Mouse (Mus musculus) kidney, adult 11 months (tissue): Measurements from ENCODE around the gene Map2k6.

ENCODE experiments used
- DNase-seq: peaks from one replicate; pipeline ENCODE4 v3.0.0; 2022

Map2k6 gene

DNA sequence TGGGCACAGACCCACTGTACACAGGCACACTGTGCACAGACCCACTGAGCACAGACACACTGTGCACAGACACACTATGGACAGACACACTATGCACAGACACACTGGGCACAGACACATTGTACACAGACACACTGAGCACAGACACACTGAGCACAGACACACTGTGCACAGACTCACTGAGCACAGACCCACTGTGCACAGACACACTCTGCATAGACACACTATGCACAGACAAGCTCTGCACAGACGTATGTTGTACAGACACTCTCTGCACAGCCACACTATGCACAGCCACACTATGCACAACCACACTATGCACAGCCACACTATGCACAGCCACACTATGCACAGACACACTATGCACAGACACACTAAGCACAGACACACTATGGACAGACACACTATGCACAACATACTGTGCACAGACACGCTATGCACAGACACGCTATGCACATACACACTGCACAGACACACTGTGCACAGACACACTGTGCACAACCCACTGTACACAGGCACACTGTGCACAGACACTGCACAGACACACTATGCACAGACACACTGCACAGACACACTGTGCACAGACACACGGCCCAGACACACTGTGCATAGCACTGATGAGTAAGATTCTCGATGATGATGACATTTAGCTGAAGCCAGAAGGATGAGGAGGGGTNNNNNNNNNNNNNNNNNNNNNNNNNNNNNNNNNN lies 54.7 kb downstream of the Map2k6 start:
- DNase-seq, result no peak

DNA sequence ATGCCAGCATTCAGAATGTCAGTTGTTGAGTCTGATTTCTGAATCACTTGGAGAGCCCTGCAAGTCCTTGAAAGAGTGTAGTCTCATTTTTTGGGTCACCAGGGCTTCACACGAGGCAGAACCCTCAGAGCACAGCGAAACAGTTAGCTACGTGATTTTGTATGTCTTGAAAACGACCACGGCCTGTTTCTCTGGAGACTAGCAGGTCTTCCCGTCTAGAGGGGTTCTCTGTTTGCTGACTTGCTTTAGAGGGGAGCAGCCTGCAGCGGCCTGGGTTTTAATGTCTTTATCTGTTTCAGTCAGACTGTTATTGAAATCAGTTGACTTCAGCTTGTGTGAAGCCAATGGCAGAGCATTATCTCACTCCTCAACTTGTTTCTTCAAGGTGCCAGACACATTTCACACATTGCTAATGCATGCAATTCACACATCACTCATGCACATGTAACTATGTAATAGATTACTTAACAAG lies 58.6 kb downstream of the Map2k6 start:
- no peak for DNase-seq

DNA sequence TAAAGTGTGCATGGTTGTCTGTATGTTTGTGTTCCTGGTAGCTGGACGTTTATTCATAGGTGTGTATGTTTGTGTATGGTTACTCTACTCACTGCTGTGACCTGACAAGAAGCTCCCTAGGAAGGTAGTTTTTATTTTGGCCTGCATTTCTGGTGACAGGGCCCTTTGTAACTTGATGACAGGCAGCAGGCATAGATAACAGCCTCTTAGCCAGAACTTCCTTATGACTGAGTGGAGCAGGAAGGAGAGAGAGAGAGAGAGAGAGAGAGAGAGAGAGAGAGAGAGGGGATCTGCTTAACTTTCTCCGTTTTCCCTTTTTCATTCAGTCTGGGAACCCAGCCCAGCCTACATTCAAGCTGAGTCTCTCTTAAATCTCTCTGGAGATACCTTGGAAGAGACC lies 61.6 kb downstream of the Map2k6 start:
- DNase-seq, result no peak

DNA sequence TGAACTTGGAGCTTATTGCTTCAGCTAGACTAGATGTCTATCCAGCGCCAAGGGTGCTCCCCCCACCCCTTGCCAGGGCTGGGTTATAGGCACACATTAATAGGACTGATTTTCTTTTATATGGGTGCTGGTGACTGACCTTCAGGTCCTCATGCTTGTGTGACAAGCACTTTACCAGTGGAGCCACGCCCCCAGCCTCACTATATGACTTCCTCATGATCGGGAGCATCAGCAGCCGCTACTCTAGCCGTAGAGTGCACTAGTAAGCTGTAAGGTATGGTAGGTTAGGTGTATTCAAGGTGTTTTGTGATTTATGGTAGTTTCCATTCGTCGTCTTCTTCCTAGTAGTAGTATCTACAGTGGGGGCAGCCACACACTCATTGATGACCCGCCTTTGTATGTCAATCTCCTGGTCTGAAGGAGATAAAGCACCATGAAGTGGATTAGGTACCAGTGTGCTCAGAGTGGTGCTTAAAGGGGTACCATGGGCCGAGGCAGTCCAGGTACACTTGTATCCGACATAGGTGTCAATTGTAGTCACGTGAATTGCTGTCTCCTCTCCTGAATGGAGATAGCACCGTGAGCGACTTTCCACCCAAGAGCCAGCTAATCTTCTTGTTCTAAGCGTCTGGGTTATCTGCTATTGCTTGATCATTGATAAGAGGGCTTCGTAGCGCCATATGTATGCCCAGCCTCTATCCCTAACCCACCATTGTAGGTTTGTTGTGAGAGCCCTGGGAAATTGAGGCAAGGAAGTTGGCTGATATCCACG lies 62.8 kb downstream of the Map2k6 start:
- no peak for DNase-seq

DNA sequence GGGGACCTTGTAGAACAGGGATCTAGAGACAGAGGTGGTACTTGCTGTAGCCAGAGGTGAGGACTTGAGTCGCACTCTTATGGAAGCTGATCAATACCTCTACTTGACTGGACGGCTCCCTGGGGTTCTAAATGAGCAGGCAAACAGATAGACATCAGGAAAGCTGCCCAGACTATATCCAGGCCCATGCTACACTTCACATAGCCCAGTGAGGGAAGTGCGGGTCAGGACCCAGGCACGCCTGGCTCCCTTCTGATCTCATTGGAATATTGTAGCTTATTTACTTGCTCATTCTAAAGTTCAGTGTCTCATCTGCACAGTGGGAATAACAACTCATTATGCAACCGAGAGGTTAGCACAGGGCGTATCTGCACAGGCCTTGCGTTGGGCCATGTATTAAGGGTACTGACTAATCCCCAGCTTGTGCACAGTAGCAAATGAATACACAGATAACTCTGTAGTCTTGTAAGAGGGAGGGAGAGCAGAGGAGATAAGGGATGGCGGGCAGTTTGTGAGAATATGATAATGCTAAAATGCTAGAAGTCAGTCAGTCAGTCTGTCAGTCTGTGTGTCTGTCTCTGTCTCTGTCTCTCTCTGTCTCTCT lies 64.2 kb downstream of the Map2k6 start:
- peak; percentile 52 for DNase-seq

DNA sequence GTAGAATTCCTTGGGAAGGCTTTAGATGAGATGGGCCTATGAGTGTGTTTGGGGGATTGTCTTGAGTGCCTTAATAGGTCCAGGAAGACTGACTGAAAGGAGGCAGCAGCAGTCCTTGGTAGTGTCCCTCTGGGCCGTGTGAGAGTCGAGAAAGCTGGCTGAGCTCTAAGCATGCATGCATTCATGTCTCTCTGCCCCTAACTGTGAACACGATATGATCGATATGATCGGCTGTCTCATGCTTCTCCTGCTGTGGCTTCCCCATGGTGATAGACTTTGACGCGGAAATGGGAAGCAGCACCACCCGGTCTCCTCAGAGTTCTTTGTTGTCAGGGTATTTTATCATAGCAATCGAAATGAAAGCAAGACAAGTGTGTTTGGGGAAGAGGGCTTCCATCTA lies 64.9 kb downstream of the Map2k6 start:
- DNase-seq, result no peak

DNA sequence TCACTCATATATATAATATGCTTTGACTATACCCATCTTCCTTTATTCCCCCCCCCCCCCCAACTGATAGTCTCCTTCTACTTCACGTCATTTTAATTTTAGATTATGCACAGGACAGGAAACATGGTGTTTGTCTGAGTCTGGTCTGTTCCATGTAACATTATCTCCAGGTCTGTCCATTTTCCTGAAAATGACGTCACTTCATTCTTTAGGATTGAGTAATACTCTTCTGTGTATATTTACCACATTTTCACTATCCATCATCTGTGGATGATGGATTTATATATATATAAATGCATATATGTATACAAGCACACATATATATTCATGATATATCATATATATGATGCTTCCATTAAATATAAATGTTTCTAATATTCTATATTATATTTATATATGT lies 70.1 kb downstream of the Map2k6 start:
- DNase-seq, result no peak

DNA sequence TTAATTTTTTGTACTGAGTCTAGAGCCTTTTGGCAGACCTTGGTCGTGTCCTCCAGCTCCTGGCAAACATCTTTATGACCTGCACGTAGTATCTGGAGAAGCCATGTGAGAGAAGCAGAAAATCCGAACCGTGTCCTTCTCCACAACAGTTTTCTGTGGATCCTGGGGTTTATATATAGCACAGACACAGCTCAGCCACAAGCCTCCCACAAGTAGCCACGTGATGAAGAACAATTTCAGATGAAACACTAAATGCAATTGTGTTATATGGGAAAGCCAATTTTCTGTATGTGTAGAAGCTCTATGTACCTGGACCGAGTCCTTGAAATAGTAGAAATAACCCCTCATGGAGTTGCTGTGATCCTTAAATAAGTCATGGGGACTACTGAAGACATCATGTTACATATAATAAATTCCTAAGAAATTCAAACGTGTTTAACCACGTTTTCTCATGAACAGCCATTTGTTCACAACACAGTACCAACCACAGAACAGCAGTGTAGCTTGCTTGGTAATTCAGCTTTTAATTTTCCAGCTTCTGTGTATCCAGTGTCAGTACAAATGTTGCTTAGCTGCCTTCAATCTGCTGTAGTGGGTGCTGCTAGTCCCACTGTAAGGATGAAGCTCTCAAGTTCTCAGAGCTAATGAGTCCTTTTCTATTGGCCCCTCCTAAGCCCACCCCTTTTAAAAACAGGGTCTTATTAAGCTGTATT lies 71.8 kb downstream of the Map2k6 start:
- no peak for DNase-seq

DNA sequence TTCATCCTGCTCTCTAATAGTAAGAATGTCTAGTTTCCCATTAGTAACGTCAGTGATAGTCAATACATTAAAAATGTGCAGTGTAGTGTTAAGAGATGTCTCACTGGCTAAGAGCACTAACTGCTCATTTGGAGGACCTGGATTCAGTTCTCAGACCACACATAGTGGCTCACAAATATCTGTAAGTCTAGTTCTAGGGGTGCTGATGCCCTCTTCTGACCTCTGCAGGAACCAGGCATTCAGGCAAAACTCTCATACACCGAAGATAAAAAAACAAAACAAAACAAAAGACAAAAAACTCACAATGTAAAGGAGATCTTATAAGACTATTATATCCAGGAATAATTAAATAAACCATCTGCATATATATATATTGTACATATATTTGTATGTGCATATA lies 72.4 kb downstream of the Map2k6 start:
- no peak for DNase-seq

DNA sequence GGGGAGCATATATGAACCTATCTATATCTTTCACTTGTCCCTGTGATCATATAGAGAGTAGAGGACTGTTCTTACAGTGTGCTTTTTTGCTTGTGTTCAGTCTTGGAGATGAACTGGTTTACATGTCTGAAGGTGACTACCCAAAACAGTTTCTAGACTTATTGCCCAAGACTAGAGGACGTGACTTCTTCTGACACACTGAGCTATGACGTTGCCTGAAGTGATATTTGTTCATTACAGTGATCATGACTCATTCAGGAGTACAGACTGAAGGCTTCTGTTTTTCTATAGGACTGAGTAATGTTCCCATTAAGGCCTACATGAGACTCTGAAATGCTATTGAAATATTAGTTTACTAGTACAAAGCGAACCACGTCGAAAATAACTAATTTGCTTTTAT lies 73.2 kb downstream of the Map2k6 start:
- no peak for DNase-seq

DNA sequence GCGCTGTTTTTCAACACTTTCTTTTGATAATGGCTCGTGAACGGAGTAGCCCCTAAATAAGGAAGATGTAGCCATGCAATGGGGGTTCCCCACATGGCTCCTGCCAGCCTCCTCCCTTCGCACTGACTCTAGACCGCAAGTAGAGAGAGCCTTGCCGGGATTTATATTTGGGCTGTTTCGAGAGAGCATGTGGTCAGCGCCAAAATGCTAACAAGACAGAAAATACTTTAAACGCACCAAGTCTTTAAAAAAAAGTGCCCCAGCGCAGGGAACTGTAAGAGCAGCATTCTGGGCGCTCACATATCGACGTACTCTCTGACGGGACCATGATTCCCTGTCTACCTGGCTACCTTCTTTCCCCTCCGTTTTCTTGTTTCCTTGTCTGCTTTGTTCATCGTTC lies 74.6 kb downstream of the Map2k6 start:
- DNase-seq, result no peak

DNA sequence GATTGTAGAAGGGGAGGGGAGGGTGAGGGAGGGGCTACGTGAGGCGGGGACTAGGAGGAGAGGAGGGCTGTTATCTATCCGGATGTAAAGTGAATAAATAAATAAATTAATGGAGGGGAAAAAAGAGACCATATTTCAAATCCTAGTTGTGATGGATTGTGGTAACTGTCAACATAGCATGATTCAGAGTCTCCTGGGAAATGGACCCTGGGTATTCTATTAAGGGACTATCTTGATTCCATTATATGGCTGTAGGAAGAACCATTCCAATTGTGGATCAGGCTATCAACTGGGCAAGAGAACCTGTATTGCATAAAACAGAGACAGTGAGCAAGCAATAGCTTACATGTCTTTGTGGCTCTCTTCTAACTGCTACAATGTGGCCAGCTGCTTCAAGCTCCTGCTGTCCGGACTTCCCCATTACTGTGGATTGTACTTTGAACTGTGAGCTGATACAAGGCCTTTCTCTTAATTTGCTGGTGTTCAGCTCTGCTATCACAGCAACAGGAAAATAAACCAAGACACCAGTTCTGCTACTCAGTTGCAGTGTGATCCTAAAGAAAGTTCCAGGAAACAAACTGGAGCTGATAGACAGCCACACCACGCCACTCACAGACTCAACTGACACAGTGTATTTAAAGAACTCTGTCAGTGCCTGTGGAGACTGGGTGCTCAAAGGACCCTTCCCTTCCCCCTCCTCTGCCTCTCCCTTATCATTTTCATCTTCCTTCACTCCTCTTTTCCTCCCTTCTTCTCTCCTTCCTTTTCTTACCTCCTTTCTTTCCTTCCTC lies 77.6 kb downstream of the Map2k6 start:
- no peak for DNase-seq

DNA sequence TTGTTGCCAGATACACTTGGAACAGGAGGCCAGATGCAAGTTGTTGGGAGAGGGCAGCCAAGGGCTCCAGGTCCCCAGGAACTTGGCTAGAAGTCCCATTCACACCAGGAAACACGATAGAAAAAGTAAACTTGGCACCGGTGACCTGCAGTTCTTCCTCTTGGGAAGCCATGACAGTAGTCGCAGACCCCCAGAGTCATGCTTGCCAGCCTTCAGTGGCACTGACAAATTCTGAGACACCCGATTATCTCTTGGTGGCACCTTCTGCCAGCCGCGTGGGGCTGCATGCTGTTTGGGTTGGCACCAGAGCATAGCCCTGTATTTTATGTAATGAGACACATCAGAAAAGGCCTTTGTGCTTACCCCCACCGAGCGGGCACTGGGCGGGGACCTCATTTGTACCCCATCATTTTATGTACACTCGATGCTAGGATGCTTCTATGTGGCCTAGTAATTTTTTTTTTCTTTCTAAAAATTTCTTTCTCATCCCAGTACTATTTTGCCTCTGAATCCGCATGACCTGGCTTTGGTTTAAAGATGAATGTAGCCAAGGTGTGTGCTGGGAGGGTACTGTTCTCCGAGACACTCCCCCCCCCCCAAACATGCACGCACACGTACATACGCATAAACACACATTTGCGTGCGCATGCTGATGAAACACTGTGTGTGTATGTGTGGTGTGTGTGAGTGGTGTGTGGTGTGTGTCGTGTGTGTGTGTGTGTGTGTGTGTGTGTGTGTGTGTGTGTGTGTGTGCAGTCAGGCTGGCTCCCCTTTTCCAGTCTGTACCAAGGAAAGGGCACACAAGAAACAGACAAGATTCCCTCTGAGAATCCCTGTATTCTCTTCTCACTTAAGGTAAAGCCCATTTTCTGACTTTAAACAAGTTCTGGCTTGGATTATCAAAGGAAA lies 79.3 kb downstream of the Map2k6 start:
- DNase-seq, result peak; percentile 42

DNA sequence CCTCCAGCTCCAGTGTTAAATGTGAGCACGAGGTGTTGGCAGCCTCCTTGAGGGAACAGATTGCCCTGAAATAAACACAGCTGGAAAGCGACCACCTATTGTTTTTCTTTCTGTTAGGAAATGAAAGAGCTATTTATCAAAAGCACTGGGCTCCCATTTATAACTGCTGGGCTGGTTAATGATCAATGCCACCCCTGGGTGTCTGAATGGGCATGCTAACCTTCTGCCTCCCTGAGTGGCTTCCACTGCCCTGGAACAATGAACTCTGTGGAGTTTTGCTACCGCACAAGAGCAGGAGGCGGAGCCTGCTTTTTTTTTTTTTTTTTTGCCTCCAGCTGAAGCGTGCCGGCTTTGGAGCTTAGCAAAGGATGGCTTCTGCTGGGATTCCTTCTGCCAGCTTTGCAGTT lies 80.1 kb downstream of the Map2k6 start:
- peak; percentile 86 for DNase-seq

DNA sequence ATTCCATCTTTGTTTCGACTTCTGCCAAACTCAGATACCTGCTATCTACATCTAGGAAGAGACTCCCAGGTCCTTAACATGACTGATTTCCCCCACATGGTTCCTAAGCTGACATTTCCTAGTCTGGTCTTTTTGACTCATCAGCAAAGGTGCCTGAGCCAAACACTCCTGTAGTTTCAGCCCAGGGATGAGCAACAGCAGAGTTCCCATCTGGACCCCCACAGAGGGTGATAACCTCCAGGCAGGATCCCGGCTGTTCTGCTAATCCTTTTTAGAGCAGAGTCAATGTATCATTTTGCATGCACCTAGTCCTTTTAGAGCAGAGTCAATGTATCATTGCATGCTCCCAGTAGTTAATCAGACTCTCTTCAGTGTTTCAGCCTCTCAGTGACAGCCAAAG lies 82.5 kb downstream of the Map2k6 start:
- DNase-seq, result no peak

DNA sequence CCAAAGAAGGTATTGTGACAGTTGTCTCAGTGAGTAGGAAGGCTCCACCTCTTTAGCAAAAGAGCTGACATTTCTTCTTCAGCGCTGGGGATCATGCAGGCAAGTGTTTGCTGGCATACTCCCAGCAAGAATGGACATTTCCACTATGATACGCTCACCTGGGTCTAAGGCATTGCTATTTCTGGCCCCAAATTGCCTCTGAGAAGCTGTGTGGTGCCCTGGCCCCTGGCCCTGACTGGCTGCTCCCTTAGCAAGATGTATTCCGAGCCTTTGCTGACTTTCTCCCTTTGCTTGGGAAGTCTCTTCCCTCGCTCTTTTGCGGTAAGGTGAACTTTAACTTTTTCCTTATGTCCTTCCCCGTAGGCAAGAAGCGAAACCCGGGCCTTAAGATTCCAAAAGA lies 83.3 kb downstream of the Map2k6 start:
- peak; percentile 49 for DNase-seq

DNA sequence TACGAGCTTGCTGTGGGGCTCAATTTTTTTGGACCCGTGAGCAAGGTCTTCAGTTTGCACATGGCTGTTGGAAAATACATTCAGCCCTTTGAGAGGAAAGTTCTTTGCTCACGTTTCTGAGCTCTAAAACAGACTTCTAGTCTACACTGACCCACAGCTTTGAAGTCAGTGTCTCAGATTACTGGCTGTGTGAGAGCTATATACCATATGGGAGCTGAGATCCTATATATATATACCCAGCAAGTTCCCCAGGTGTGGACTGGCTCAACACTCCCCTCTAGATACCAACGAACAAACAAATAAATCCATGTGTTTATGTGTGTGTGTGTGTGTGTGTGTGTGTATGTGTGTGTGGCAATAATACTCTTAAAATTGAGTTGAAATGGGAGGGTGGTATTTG lies 83.7 kb downstream of the Map2k6 start:
- no peak for DNase-seq

DNA sequence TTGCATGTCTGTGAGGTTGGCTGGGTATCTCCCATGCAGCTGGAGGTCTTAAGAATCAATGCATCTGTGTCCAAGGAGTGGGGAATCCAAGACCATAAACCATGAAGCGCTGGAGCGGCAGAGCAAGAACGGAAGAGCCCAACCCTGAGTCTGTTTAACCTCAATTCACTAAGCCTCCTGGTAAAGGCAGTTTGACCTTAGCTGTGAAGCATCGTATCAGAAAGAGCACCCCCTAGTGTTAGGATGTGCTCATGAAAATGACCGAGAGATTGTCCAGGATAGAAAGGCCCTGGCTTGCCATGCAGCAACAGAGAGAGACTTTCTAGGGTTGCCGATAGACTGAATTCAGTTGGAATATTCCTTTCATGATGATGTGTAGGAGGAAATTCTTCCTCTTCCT lies 84.2 kb downstream of the Map2k6 start:
- DNase-seq, result no peak

DNA sequence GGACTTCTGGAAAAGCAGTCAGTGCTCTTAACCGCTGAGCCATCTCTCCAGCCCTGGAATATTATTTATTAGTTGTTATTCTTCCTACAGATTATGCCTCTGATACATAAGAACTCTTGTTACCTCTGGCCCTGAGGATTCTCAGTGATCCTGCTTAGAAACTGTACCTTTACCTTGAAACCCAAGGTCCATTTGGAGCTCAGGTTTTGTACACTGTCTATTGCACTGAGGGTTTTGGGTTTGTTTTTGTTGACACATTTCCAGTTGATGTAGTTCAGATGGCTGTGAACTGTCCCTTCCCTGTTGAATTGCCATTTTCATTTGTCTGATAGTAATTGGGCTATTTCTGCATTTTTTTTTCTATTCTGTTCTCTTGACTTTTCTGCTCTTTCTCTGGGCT lies 85.5 kb downstream of the Map2k6 start:
- DNase-seq, result no peak

DNA sequence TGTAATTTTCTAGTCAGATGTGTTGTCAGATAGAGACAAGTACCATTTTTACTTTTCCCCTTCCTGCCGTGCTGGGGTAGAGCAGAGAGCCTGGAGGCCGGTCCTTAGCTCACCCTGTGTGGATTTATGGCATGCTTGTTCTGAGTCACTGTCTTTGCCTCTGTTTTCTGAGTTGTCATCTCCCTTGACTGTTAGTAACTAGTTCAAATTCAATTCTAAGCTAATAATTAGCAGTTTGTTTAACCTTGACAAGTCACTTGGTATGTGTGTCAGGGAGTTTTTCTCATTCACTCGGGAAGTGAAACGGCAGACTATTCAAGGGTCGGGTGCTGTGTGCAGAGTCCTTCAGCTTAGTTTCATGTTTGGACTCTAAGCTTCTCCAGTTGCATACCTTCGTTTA lies 86.2 kb downstream of the Map2k6 start:
- no peak for DNase-seq

DNA sequence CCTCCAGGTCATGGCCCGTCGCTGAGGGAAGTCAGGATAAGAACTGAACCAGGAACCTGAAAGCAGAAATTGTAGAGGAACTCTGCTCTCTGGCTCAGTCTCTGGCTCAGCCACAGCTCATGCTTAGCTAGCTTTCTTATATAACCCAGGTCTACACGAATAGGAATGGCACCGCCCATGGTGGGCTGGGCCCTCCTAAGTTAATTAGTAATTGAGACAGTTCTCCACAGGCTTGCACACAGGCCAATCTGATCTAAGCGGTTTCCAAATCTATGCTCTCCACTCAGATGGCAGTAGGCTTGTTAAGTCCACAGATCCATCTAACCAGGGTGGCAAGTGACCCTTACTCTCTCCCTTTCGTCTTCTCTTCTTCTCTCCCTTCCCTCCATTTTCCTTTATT lies 88.9 kb downstream of the Map2k6 start:
- peak; percentile 81 for DNase-seq

DNA sequence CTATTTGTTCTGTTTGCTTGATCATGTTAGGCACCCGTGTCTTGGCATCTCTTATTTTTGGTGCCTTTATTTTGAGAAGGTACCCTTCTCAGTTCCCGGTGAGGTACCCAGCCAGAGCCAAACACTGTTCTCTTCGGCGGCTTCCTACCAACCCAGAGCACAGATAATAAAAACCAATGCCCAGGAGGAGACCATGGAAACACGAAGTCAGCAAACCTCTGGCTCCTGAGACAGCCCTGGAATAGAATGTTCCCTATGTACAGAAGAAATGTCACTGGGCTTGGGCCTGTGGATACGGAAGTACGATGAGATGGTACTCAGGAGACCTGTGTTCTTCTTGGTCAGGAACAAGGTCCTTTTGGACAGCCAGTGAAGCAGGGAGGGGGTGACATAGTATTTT lies 89.4 kb downstream of the Map2k6 start:
- DNase-seq, result no peak
